Mouse (Mus musculus): ENCODE measurements around the gene Kcnk7. TPM values are rescaled to one million over a fixed set of nuclear protein-coding genes. Genes with fewer than 3 reads are reported as not detected.
A peak's percentile ranks its signal among the peaks of the same experiment; 100 is the strongest.

The Kcnk7 gene
- polyA plus RNA-seq, 1 experiment from 2014 or later, result 0.06 TPM

GRCm38 (mm10) chr19:5689565-5690342, 14.4 kb upstream of the Kcnk7 start:
- ATAC-seq (peak; percentile 44), DNase-seq (ENCODE audit: low read depth, low spot score) (peak; percentile 42)
- in situ Hi-C loops (cut with MboI; ENCODE audit: low pct_unique_long_range_greater_than_20kb), result no loop called here
- ChIA-PET POLR2A (interaction anchor here (0.7 to 2.5 kb wide), 9 partner anchors 8 to 498 kb away, joined by 3 to 6 read pairs (median 3); partner anchors contain the start of gene Sipa1), CTCF (interaction anchor here (1.6 to 2.5 kb wide), 5 partner anchors 21 to 122 kb away, joined by 6 to 10 read pairs (median 6); partner anchors contain the start of gene Ap5b1)
- H3K27me3 ChIP-seq, result no peaks in the 10 kb centered on the region
- no peak for TF ChIP-seq CTCF (IDR thresholded peaks at IDR 0.05)

GRCm38 (mm10) chr19:5690343-5690735, 13.8 kb upstream of the Kcnk7 start:
- no peaks in the 10 kb centered on the region for H3K27me3 ChIP-seq
- in situ Hi-C loops (cut with MboI; ENCODE audit: low pct_unique_long_range_greater_than_20kb), result no loop called here
- POLR2A ChIA-PET, result interaction anchor here (1.4 to 2.5 kb wide), 4 partner anchors 10 to 158 kb away, joined by 3 to 6 read pairs (median 4); no protein-coding TSS in a partner anchor
- no peak for DNase-seq (ENCODE audit: low read depth, low spot score)
- ATAC-seq, result no peak
- TF ChIP-seq CTCF (IDR thresholded peaks at IDR 0.05), result no peak
- CTCF ChIA-PET, result interaction anchor here (1.1 to 2.5 kb wide), 5 partner anchors 10 to 97 kb away, joined by 3 to 10 read pairs (median 6); no protein-coding TSS in a partner anchor

- POLR2A ChIA-PET, result interaction anchor here (0.6 to 2.5 kb wide), 5 partner anchors 9 to 157 kb away, joined by 3 to 6 read pairs (median 3); partner anchors contain the start of gene Ehbp1l1
- no peak for ATAC-seq
- DNase-seq (ENCODE audit: low read depth, low spot score), result no peak
- no peaks in the 10 kb centered on the region for H3K27me3 ChIP-seq
- no peak for TF ChIP-seq CTCF (IDR thresholded peaks at IDR 0.05)
- in situ Hi-C loops (cut with MboI; ENCODE audit: low pct_unique_long_range_greater_than_20kb), result no loop called here
- CTCF ChIA-PET, result interaction anchor here (1.1 to 2.5 kb wide), 5 partner anchors 8 to 95 kb away, joined by 3 to 10 read pairs (median 6); no protein-coding TSS in a partner anchor
Measured at GRCm38 (mm10) chr19:5691601-5692000, 12.6 kb upstream of the Kcnk7 start.

- ATAC-seq, result no peak
- ChIA-PET POLR2A (interaction anchor here (0.6 kb wide), 2 partner anchors 79 to 94 kb away, joined by 3 read pairs; partner anchors contain the start of gene Scyl1), CTCF (interaction anchor here (0.5 to 1.0 kb wide), 2 partner anchors 34 to 168 kb away, joined by 3 read pairs; partner anchors contain the start of gene Ehbp1l1)
- DNase-seq (ENCODE audit: low read depth, low spot score), result no peak
- H3K27me3 ChIP-seq, result no peaks in the 10 kb centered on the region
- TF ChIP-seq CTCF (IDR thresholded peaks at IDR 0.05), result no peak
- in situ Hi-C loops (cut with MboI; ENCODE audit: low pct_unique_long_range_greater_than_20kb), result no loop called here
Measured at GRCm38 (mm10) chr19:5692086-5692912, 11.9 kb upstream of the Kcnk7 start.

- POLR2A ChIA-PET, result interaction anchor here (0.9 kb wide), 1 partner anchor 32 kb away, joined by 3 read pairs; no protein-coding TSS in a partner anchor
- DNase-seq (ENCODE audit: low read depth, low spot score), result no peak
- in situ Hi-C loops (cut with MboI; ENCODE audit: low pct_unique_long_range_greater_than_20kb), result no loop called here
Measured at GRCm38 (mm10) chr19:5692913-5693396, 11.2 kb upstream of the Kcnk7 start.

GRCm38 (mm10) chr19:5693801-5694200, 10.4 kb upstream of the Kcnk7 start:
- TF ChIP-seq CTCF (IDR thresholded peaks at IDR 0.05), result no peak
- no peak for ATAC-seq
- POLR2A ChIA-PET, result interaction anchor here (0.9 kb wide), 1 partner anchor 31 kb away, joined by 3 read pairs; no protein-coding TSS in a partner anchor
- in situ Hi-C loops (cut with MboI; ENCODE audit: low pct_unique_long_range_greater_than_20kb), result no loop called here
- DNase-seq (ENCODE audit: low read depth, low spot score), result no peak
- CTCF ChIA-PET, result interaction anchor here (1.0 kb wide), 1 partner anchor 32 kb away, joined by 3 read pairs; the partner anchor contains the start of gene Ehbp1l1
- H3K27me3 ChIP-seq, result no peaks in the 10 kb centered on the region

More at GRCm38 (mm10) chr19:5692913-5693396, 11.2 kb upstream of the Kcnk7 start:
- no peak for ATAC-seq
- no peaks in the 10 kb centered on the region for H3K27me3 ChIP-seq
- CTCF ChIA-PET, result interaction anchor here (0.5 to 1.0 kb wide), 2 partner anchors 33 to 169 kb away, joined by 3 read pairs; partner anchors contain the start of gene Ehbp1l1
- no peak for TF ChIP-seq CTCF (IDR thresholded peaks at IDR 0.05)

GRCm38 (mm10) chr19:5695849-5696462, 8.2 kb upstream of the Kcnk7 start:
- in situ Hi-C loops (cut with MboI; ENCODE audit: low pct_unique_long_range_greater_than_20kb), result no loop called here
- ATAC-seq (no peak), DNase-seq (ENCODE audit: low read depth, low spot score) (no peak)
- H3K27me3 ChIP-seq, result no peaks in the 10 kb centered on the region
- POLR2A ChIA-PET, result no interaction called here
- no peak for TF ChIP-seq CTCF (IDR thresholded peaks at IDR 0.05)
- CTCF ChIA-PET, result no interaction called here

GRCm38 (mm10) chr19:5704801-5705571, 819 bp downstream of the Kcnk7 start:
- H3K27me3 ChIP-seq, result no peaks in the 10 kb centered on the region
- DNase-seq (ENCODE audit: low read depth, low spot score) (no peak), ATAC-seq (no peak)
- ChIA-PET POLR2A (interaction anchor here (1.5 to 2.6 kb wide), 2 partner anchors 20 to 74 kb away, joined by 4 to 8 read pairs; no protein-coding TSS in a partner anchor), CTCF (interaction anchor here (1.4 kb wide), 1 partner anchor 82 kb away, joined by 3 read pairs; no protein-coding TSS in a partner anchor)
- in situ Hi-C loops (cut with MboI; ENCODE audit: low pct_unique_long_range_greater_than_20kb), result no loop called here
- TF ChIP-seq CTCF (IDR thresholded peaks at IDR 0.05), result no peak

GRCm38 (mm10) chr19:5710068-5710467, 5.9 kb downstream of the Kcnk7 start:
- TF ChIP-seq CTCF (IDR thresholded peaks at IDR 0.05), result no peak
- no peak for ATAC-seq
- ChIA-PET CTCF (interaction anchor here (1.0 to 4.5 kb wide), 13 partner anchors 12 to 143 kb away, joined by 3 to 48 read pairs (median 4); partner anchors contain the start of genes Ap5b1, Ehbp1l1 and Ltbp3), POLR2A (interaction anchor here (0.7 to 1.4 kb wide), 2 partner anchors 10 to 138 kb away, joined by 5 read pairs; no protein-coding TSS in a partner anchor)
- in situ Hi-C loops (cut with MboI; ENCODE audit: low pct_unique_long_range_greater_than_20kb), result loop anchor here (5.0 kb wide), 2 partner anchors 67 to 177 kb away; no protein-coding TSS in a partner anchor
- DNase-seq (ENCODE audit: low read depth, low spot score), result no peak
- H3K27me3 ChIP-seq, result no peaks in the 10 kb centered on the region

All from Patski (cell line).